Mouse (Mus musculus) ES-CJ7 (cell line): ENCODE results near the gene Plcd4.

Experiments used
- DNase-seq: peaks from one replicate; pipeline ENCODE4 v3.0.0; 2011; ENCODE audit warnings: low read depth, low spot score

Gene Plcd4

GRCm38 (mm10) chr1:74594434-74594833 is 51.7 kb downstream of the Plcd4 start:
- DNase-seq = no peak

GRCm38 (mm10) chr1:74600501-74601266 is 58.0 kb downstream of the Plcd4 start:
- DNase-seq = no peak

- peak; percentile 87 for DNase-seq
Measured at GRCm38 (mm10) chr1:74601267-74601962, 58.7 kb downstream of the Plcd4 start, which contains the start of the genes Rnf25 and Stk36. Gene Rnf25 (minus strand): TSS chr1:74601397. Gene Stk36 (plus strand): TSS chr1:74601445.
